ENCODE assay signal across 29 mouse cellular contexts in genomic region chr1:148656990-148657389, GRCm38 (mm10).
"Had no signal": no experiment of that assay in that cellular context is flagged by ENCODE, and none has a peak within 500 bp of the region (broad histone marks: within the 10 kb centered on the region; RNA-seq: fewer than 3 reads in every experiment).

No protein-coding gene starts in this region.

- H3K4me1 ChIP-seq: limb, embryonic 10.5 days; limb, embryonic 12.5 days; limb, embryonic 13.5 days; limb, embryonic 15.5 days; liver, embryonic 12.5 days; liver, embryonic 13.5 days; liver, embryonic 15.5 days; lung, embryonic 15.5 days; megakaryocyte, embryonic 14.5 days; midbrain, embryonic 10.5 days; midbrain, embryonic 12.5 days; midbrain, embryonic 13.5 days; midbrain, embryonic 15.5 days had no signal

- H3K27ac ChIP-seq: limb, embryonic 10.5 days; limb, embryonic 12.5 days; limb, embryonic 13.5 days; limb, embryonic 15.5 days; liver, embryonic 12.5 days; liver, embryonic 13.5 days; liver, embryonic 14.5 days; liver, embryonic 15.5 days; lung, embryonic 15.5 days; macrophage; midbrain, embryonic 10.5 days; midbrain, embryonic 12.5 days; midbrain, embryonic 13.5 days; midbrain, embryonic 15.5 days had no signal

- ATAC-seq: liver, embryonic 12.5 days; liver, postnatal 0 days; lung, postnatal 0 days; midbrain, embryonic 13.5 days; midbrain, embryonic 15.5 days; midbrain, embryonic 16.5 days had no signal

- DNase-seq: left cerebral cortex, postnatal 4 days; liver; liver, embryonic 13.5 days; liver, postnatal 0 days; lung, adult 18-20 months; lung, adult 2 months; lung, embryonic 14.5 days; lung, postnatal 10 days; lung, postnatal 14 days; lung, postnatal 36 days; lung, postnatal 4 days; midbrain, embryonic 14.5 days had no signal

- H3K4me3 ChIP-seq: limb, embryonic 10.5 days; limb, embryonic 12.5 days; limb, embryonic 13.5 days; limb, embryonic 15.5 days; liver, embryonic 12.5 days; liver, embryonic 13.5 days; liver, embryonic 15.5 days; lung, embryonic 15.5 days; megakaryocyte, embryonic 14.5 days; midbrain, embryonic 10.5 days; midbrain, embryonic 12.5 days; midbrain, embryonic 13.5 days; midbrain, embryonic 15.5 days; myocyte had no signal

- H3K27me3 ChIP-seq: limb, embryonic 12.5 days; limb, embryonic 13.5 days; limb, embryonic 15.5 days; liver, embryonic 12.5 days; liver, embryonic 13.5 days; liver, embryonic 15.5 days; lung, embryonic 15.5 days; megakaryocyte, embryonic 14.5 days; midbrain, embryonic 12.5 days; midbrain, embryonic 13.5 days; midbrain, embryonic 15.5 days had no signal

- H3K36me3 ChIP-seq: limb, embryonic 10.5 days; limb, embryonic 12.5 days; limb, embryonic 13.5 days; limb, embryonic 15.5 days; liver, embryonic 12.5 days; liver, embryonic 13.5 days; liver, embryonic 15.5 days; lung, embryonic 15.5 days; midbrain, embryonic 10.5 days; midbrain, embryonic 12.5 days; midbrain, embryonic 13.5 days; midbrain, embryonic 15.5 days had no signal
